Mouse (Mus musculus) kidney, adult 18-20 months (tissue): Measurements from ENCODE around the gene Commd9.

Experiments used
- DNase-seq: peaks from one replicate; pipeline ENCODE4 v3.0.0; 2021

Commd9 gene

GRCm38 (mm10) chr2:101909326-101910080 lies 23.5 kb downstream of the Commd9 start:
- no peak for DNase-seq

GRCm38 (mm10) chr2:101918518-101918917 lies 32.5 kb downstream of the Commd9 start:
- DNase-seq: no peak

GRCm38 (mm10) chr2:101920136-101920554 lies 34.1 kb downstream of the Commd9 start:
- DNase-seq: no peak

GRCm38 (mm10) chr2:101922302-101922701 lies 36.3 kb downstream of the Commd9 start:
- no peak for DNase-seq

GRCm38 (mm10) chr2:101923181-101923580 lies 37.1 kb downstream of the Commd9 start:
- DNase-seq: peak; percentile 74

- DNase-seq: no peak
These were observed 39.1 kb downstream of the Commd9 start for GRCm38 (mm10) chr2:101925183-101925582.

GRCm38 (mm10) chr2:101925591-101926188 lies 39.6 kb downstream of the Commd9 start:
- DNase-seq: no peak

- DNase-seq: peak; percentile 12
These were observed 46.3 kb downstream of the Commd9 start for GRCm38 (mm10) chr2:101932169-101932936.

- no peak for DNase-seq
These were observed 47.3 kb downstream of the Commd9 start for GRCm38 (mm10) chr2:101933301-101933700.

- no peak for DNase-seq
These were observed 49.0 kb downstream of the Commd9 start for GRCm38 (mm10) chr2:101935006-101935405.

- no peak for DNase-seq
These were observed 64.9 kb downstream of the Commd9 start for GRCm38 (mm10) chr2:101950716-101951520.
